Comparison of ENCODE assay signal across 30 mouse cellular contexts in genomic region chr5:77085753-77086450, GRCm38 (mm10). TPM values are rescaled to one million over a fixed set of nuclear protein-coding genes. Genes with fewer than 3 reads are reported as not detected.
DNase-seq lines count a peak whose midpoint lies in the region; ATAC-seq and TF ChIP-seq lines count a peak whose summit lies in the region.
"Had no signal": no experiment of that assay in that cellular context is flagged by ENCODE, and none has a peak within 500 bp of the region (broad histone marks: within the 10 kb centered on the region; RNA-seq: fewer than 3 reads in every experiment).

No protein-coding gene starts in this region.

- no peaks in the 10 kb centered on the region for H3K4me1 ChIP-seq in lung, embryonic 14.5 days (ENCODE audit: insufficient read depth)
- H3K4me1 ChIP-seq in MEL (ENCODE audit: control insufficient read depth in 1 of 2, insufficient read depth in 2 of 2, low read length in 2 of 2) = peaks cover 2 to 15% of the 10 kb centered on the region in 2 experiments; a peak in 3 of 4 replicates
- H3K4me1 ChIP-seq: embryonic facial prominence, embryonic 10.5 days; embryonic facial prominence, embryonic 15.5 days; limb, embryonic 15.5 days; liver, embryonic 13.5 days; midbrain, embryonic 10.5 days; midbrain, embryonic 15.5 days; stomach, embryonic 15.5 days had no signal

- no peaks in the 10 kb centered on the region for H3K9me3 ChIP-seq in lung, embryonic 14.5 days (ENCODE audit: low read depth, low read length)
- no peaks in the 10 kb centered on the region for H3K9me3 ChIP-seq in MEL (replicated peaks; ENCODE audit: insufficient read depth, low read length)
- H3K9me3 ChIP-seq: embryonic facial prominence, embryonic 10.5 days; embryonic facial prominence, embryonic 15.5 days; forebrain, embryonic 12.5 days; G1E; hindbrain, embryonic 10.5 days; hindbrain, embryonic 15.5 days; limb, embryonic 10.5 days; limb, embryonic 15.5 days; liver, embryonic 13.5 days; midbrain, embryonic 10.5 days; midbrain, embryonic 15.5 days; stomach, embryonic 15.5 days had no signal

- TF ChIP-seq EP300 in MEL (IDR thresholded peaks at IDR 0.05; ENCODE audit: low read depth in 1 of 2, low read length in 2 of 2) = no peak

- WGBS in lung, embryonic 14.5 days = 70% methylated on average over 10 of the region's 10 CpGs

- H3K27me3 ChIP-seq in lung, embryonic 14.5 days (ENCODE audit: insufficient read depth, low read length) = no peaks in the 10 kb centered on the region
- H3K27me3 ChIP-seq in MEL (ENCODE audit: control insufficient read depth in 1 of 2, insufficient read depth in 2 of 2, low read length in 2 of 2) = peaks cover 1 to 5% of the 10 kb centered on the region in 2 experiments; a peak in 2 of 4 replicates
- H3K27me3 ChIP-seq: embryonic facial prominence, embryonic 15.5 days; hindbrain, embryonic 15.5 days; limb, embryonic 15.5 days; liver, embryonic 13.5 days; stomach, embryonic 15.5 days had no signal

- TF ChIP-seq POLR2A in MEL (IDR thresholded peaks at IDR 0.05; ENCODE audit: control insufficient read depth in 1 of 2, insufficient read depth in 1 of 2, low read depth in 1 of 2, low read length in 2 of 2, poor library complexity in 1 of 2) = no peak

- ATAC-seq in lung, embryonic 14.5 days (ENCODE audit: insufficient read depth) = no peak
- ATAC-seq in activated CD4-positive, CD25-positive, alpha-beta regulatory T cell, adult 4 months = no peak
- ATAC-seq: forebrain, postnatal 0 days; inflammation-experienced regulatory T-cells, adult 6 months; midbrain, embryonic 15.5 days; Patski had no signal

- no peak overlapping the region for H3K9ac ChIP-seq in lung, embryonic 14.5 days
- H3K9ac ChIP-seq in MEL (ENCODE audit: control insufficient read depth, low read depth, low read length, poor library complexity, severe bottlenecking) = no peak overlapping the region
- H3K9ac ChIP-seq: embryonic facial prominence, embryonic 15.5 days; forebrain, embryonic 12.5 days; forebrain, postnatal 0 days; hindbrain, embryonic 15.5 days; limb, embryonic 15.5 days; liver, embryonic 13.5 days; midbrain, embryonic 15.5 days; stomach, embryonic 15.5 days had no signal

- no peaks in the 10 kb centered on the region for H3K79me2 ChIP-seq in MEL (ENCODE audit: control insufficient read depth, insufficient read depth, low read length, poor library complexity)

- no peak for TF ChIP-seq CTCF in lung, embryonic 14.5 days (IDR thresholded peaks at IDR 0.05; ENCODE audit: low read depth)
- no peak for TF ChIP-seq CTCF in MEL (IDR thresholded peaks at IDR 0.05 in 2 of 3, conservative IDR thresholded peaks at IDR 0.05 in 1 of 3; ENCODE audit: control insufficient read depth in 1 of 3, insufficient read depth in 1 of 3, low read depth in 2 of 3, low read length in 3 of 3, poor library complexity in 1 of 3, severe bottlenecking in 1 of 3)

- H3K4me3 ChIP-seq in lung, embryonic 14.5 days (ENCODE audit: low read depth, low read length) = no peak overlapping the region
- H3K4me3 ChIP-seq in MEL (ENCODE audit: control insufficient read depth in 1 of 2, insufficient read depth in 1 of 2, low read depth in 2 of 2, low read length in 2 of 2) = no peak overlapping the region
- H3K4me3 ChIP-seq: embryonic facial prominence, embryonic 10.5 days; embryonic facial prominence, embryonic 15.5 days; forebrain, embryonic 12.5 days; hindbrain, embryonic 10.5 days; hindbrain, embryonic 15.5 days; limb, embryonic 10.5 days; limb, embryonic 15.5 days; liver, embryonic 13.5 days; midbrain, embryonic 10.5 days; midbrain, embryonic 15.5 days; stomach, embryonic 15.5 days had no signal

- no peak for TF ChIP-seq RAD21 in MEL (IDR thresholded peaks at IDR 0.05; ENCODE audit: low read depth, low read length)

- no peak overlapping the region for H3K27ac ChIP-seq in lung, embryonic 14.5 days (ENCODE audit: low read depth)
- H3K27ac ChIP-seq in MEL (ENCODE audit: control insufficient read depth, low read depth, low read length) = no peak overlapping the region
- H3K27ac ChIP-seq: embryonic facial prominence, embryonic 10.5 days; embryonic facial prominence, embryonic 15.5 days; forebrain, embryonic 12.5 days; hindbrain, embryonic 10.5 days; hindbrain, embryonic 15.5 days; kidney, postnatal 0 days; limb, embryonic 10.5 days; limb, embryonic 15.5 days; liver, embryonic 13.5 days; midbrain, embryonic 10.5 days; midbrain, embryonic 15.5 days; stomach, embryonic 15.5 days had no signal

- peak; percentile 20 for DNase-seq in lung, embryonic 14.5 days
- no peak for DNase-seq in lung, postnatal 25 days (ENCODE audit: low spot score)
- DNase-seq in MEL (ENCODE audit: low read depth, low spot score) = no peak
- peak; percentile 53 for DNase-seq in lung, postnatal 36 days
- DNase-seq in right cerebral cortex, postnatal 14 days = no peak
- no peak for DNase-seq in layer of hippocampus, adult 9-11 months
- DNase-seq: adrenal gland, adult 8-10 months; cerebellum, adult 2 months; forebrain, postnatal 0 days; heart, postnatal 14 days; kidney, adult 2 months; kidney, postnatal 4 days; liver, embryonic 13.5 days; thymus, adult 18-20 months; thymus, postnatal 25 days had no signal

- no peaks in the 10 kb centered on the region for H3K36me3 ChIP-seq in lung, embryonic 14.5 days (ENCODE audit: insufficient read depth)
- peaks cover 0 to 12% of the 10 kb centered on the region in 2 experiments; a peak in 2 of 4 replicates for H3K36me3 ChIP-seq in MEL (ENCODE audit: control insufficient read depth in 1 of 2, insufficient read depth in 2 of 2, low read length in 2 of 2)
- H3K36me3 ChIP-seq: embryonic facial prominence, embryonic 10.5 days; embryonic facial prominence, embryonic 15.5 days; forebrain, embryonic 12.5 days; G1E; hindbrain, embryonic 10.5 days; hindbrain, embryonic 15.5 days; limb, embryonic 10.5 days; limb, embryonic 15.5 days; liver, embryonic 13.5 days; midbrain, embryonic 10.5 days; midbrain, embryonic 15.5 days; stomach, embryonic 15.5 days had no signal

- no peak overlapping the region for H3K4me2 ChIP-seq in lung, embryonic 14.5 days
- H3K4me2 ChIP-seq: embryonic facial prominence, embryonic 15.5 days; forebrain, embryonic 12.5 days; hindbrain, embryonic 15.5 days; limb, embryonic 15.5 days; liver, embryonic 13.5 days; midbrain, embryonic 15.5 days; stomach, embryonic 15.5 days had no signal

TF ChIP-seq in MEL, 35 proteins besides CTCF, POLR2A, EP300 and RAD21:
- TF ChIP-seq USF1 (IDR thresholded peaks at IDR 0.05; ENCODE audit: low read depth, low read length) (peak; percentile 91), ZC3H11A (IDR thresholded peaks at IDR 0.05; ENCODE audit: low read depth, low read length) (no peak), USF2 (IDR thresholded peaks at IDR 0.05; ENCODE audit: borderline replicate concordance in 1 of 2, insufficient read depth in 1 of 2, low read depth in 1 of 2, low read length in 2 of 2) (peak in 1 of 2 experiments; percentile 59; a peak in 1 of 4 replicates), GABPA (IDR thresholded peaks at IDR 0.05; ENCODE audit: low read depth, low read length) (no peak), ELF1 (IDR thresholded peaks at IDR 0.05; ENCODE audit: low read depth, low read length) (no peak)
TF ChIP-seq in MEL: peak in this region for 2.

RNA-seq across cellular contexts. Expression of gene Hopx, which starts 29.0 kb away (rescaled TPM):
- 2.4 and 3.6 TPM in 2 replicates for polyA plus RNA-seq in lung, embryonic 14.5 days (2014; fragmentation: Nextera tagmentation; extraction: Ambion mirVana)
- total RNA-seq in MEL (2012; rRNA removed) = 42.3 and 43.4 TPM in 2 replicates
- polyA plus RNA-seq in MEL (2012; ENCODE audit: insufficient read depth in 1 of 2, insufficient read length in 2 of 2, low read depth in 1 of 2, low replicate concordance in 2 of 2, missing spikeins in 1 of 2) = 10 to 100 TPM in 1 of 2 experiments, not detected in 1; 26.8 TPM
- 10 to 100 TPM; 17.5 to 20.6 TPM for polyA plus RNA-seq in activated CD4-positive, CD25-positive, alpha-beta regulatory T cell, adult 4 months (2017; shearing (Covaris generic))
- total RNA-seq: G1E had no signal
- polyA plus RNA-seq: G1E; limb, embryonic 10.5 days; Patski had no signal

Comparison
In these comparisons a context has a peak if more than half of its experiments do, and no peak if none do; other contexts are left out.
1. DNase-seq: peak in lung, embryonic 14.5 days (single experiment) and lung, postnatal 36 days (single experiment); none in lung, postnatal 25 days (single experiment), MEL (single experiment), right cerebral cortex, postnatal 14 days (single experiment) and layer of hippocampus, adult 9-11 months (single experiment).